Mouse (Mus musculus) C2C12 (cell line): ENCODE results near the gene Gpank1.

Experiments used
- CTCF ChIP-seq: IDR thresholded peaks from one replicate; pipeline ENCODE4 v1.5.1; 2011; ENCODE audit not compliant: control insufficient read depth, insufficient read depth, insufficient read length
- MAX ChIP-seq: IDR thresholded peaks from one replicate; pipeline ENCODE4 v1.6.1; 2011; ENCODE audit warnings: mild to moderate bottlenecking, control low read depth
- MYOD1 ChIP-seq: IDR thresholded peaks from one replicate; pipeline ENCODE4 v1.6.1; 2011; ENCODE audit warnings: low read depth; ENCODE audit not compliant: control insufficient read depth, insufficient read length
- MYOG ChIP-seq: IDR thresholded peaks from one replicate; pipeline ENCODE4 v1.6.1; 2011; ENCODE audit not compliant: control insufficient read depth, insufficient read length; ENCODE audit errors: extremely low read depth

- TF ChIP-seq CTCF (no peak), MAX (no peak), MYOG (no peak), MYOD1 (no peak)
Observed at GRCm38 (mm10) chr17:35077285-35077684, 44.0 kb upstream of the Gpank1 start.
